Mouse (Mus musculus): ENCODE data around the gene Ptpra. TPM values are rescaled to one million over a fixed set of nuclear protein-coding genes. Genes with fewer than 3 reads are reported as not detected.
"Not testable (repeated sequence)": the region's sequence is repeated elsewhere in the genome, so short reads cannot be mapped to it uniquely, and the experiment has no call there.

Gene Ptpra
- polyA plus RNA-seq, 1 experiment = 113 TPM

- TF ChIP-seq CTCF (IDR thresholded peaks at IDR 0.05; ENCODE audit: borderline replicate concordance, control insufficient read depth, extremely low read depth, insufficient read depth, low read length, poor library complexity) (no peak), POLR2A (IDR thresholded peaks at IDR 0.05; ENCODE audit: control insufficient read depth, extremely low read depth, insufficient read depth, low read length, poor library complexity) (no peak)
- H3K4me1 ChIP-seq (replicated peaks; ENCODE audit: control insufficient read depth, insufficient read depth, low read length) = peaks cover 10% of the 10 kb centered on the region
- no peaks in the 10 kb centered on the region for H3K27me3 ChIP-seq (ENCODE audit: control insufficient read depth, insufficient read depth, low read length)
- 51% methylated on average over 7 of the region's 7 CpGs for WGBS
- no peak for DNase-seq
- H3K36me3 ChIP-seq (ENCODE audit: control insufficient read depth, insufficient read depth, low read length) = no peaks in the 10 kb centered on the region
- H3K4me3 ChIP-seq (ENCODE audit: control insufficient read depth, insufficient read depth, low read length) = no peak overlapping the region
- no peak overlapping the region for H3K27ac ChIP-seq (ENCODE audit: control insufficient read depth, insufficient read depth, low read length)
Measured at GRCm38 (mm10) chr2:130491587-130491986, 41.5 kb downstream of the Ptpra start.

GRCm38 (mm10) chr2:130495114-130495513, 45.0 kb downstream of the Ptpra start:
- WGBS = 85% methylated on average over 4 of the region's 4 CpGs
- H3K27ac ChIP-seq (ENCODE audit: control insufficient read depth, insufficient read depth, low read length); H3K36me3 ChIP-seq (ENCODE audit: control insufficient read depth, insufficient read depth, low read length); H3K4me3 ChIP-seq (ENCODE audit: control insufficient read depth, insufficient read depth, low read length); DNase-seq; H3K27me3 ChIP-seq (ENCODE audit: control insufficient read depth, insufficient read depth, low read length); H3K4me1 ChIP-seq (replicated peaks; ENCODE audit: control insufficient read depth, insufficient read depth, low read length): not testable (repeated sequence)

DNA sequence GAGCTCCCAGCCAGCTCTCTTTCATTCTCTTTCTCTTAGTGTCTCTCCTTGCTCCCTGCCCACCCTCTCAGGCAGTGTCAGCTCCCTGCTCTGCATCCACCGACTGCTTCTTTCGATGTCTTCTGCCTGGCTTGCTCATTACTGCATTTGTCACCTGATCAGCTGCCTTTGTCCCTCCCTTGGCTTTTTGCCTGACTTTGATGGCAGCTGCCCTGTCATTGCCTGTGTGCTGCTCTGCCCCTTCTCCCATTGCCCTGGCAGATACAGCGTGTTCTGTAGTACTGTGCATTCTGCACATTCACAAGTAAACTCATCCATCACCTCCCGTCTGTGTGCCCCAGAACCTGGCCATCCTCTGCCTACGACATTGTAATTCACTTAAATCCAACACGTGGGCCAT, 46.0 kb downstream of the Ptpra start:
- Histone ChIP-seq H3K4me1 (replicated peaks; ENCODE audit: control insufficient read depth, insufficient read depth, low read length) (peaks cover 6% of the 10 kb centered on the region), H3K27ac (ENCODE audit: control insufficient read depth, insufficient read depth, low read length) (no peak overlapping the region), H3K36me3 (ENCODE audit: control insufficient read depth, insufficient read depth, low read length) (no peaks in the 10 kb centered on the region), H3K4me3 (ENCODE audit: control insufficient read depth, insufficient read depth, low read length) (no peak overlapping the region), H3K27me3 (ENCODE audit: control insufficient read depth, insufficient read depth, low read length) (no peaks in the 10 kb centered on the region)
- 77% methylated on average over 6 of the region's 6 CpGs for WGBS
- DNase-seq = no peak
- TF ChIP-seq CTCF (IDR thresholded peaks at IDR 0.05; ENCODE audit: borderline replicate concordance, control insufficient read depth, extremely low read depth, insufficient read depth, low read length, poor library complexity) = no peak
- no peak for TF ChIP-seq POLR2A (IDR thresholded peaks at IDR 0.05; ENCODE audit: control insufficient read depth, extremely low read depth, insufficient read depth, low read length, poor library complexity)

GRCm38 (mm10) chr2:130496931-130497330, 46.9 kb downstream of the Ptpra start:
- Histone ChIP-seq H3K27me3 (ENCODE audit: control insufficient read depth, insufficient read depth, low read length) (no peaks in the 10 kb centered on the region), H3K4me1 (replicated peaks; ENCODE audit: control insufficient read depth, insufficient read depth, low read length) (peaks cover 9% of the 10 kb centered on the region), H3K4me3 (ENCODE audit: control insufficient read depth, insufficient read depth, low read length) (no peak overlapping the region), H3K27ac (ENCODE audit: control insufficient read depth, insufficient read depth, low read length) (no peak overlapping the region), H3K36me3 (ENCODE audit: control insufficient read depth, insufficient read depth, low read length) (no peaks in the 10 kb centered on the region)
- DNase-seq = no peak
- 96% methylated on average over 4 of the region's 4 CpGs for WGBS
- TF ChIP-seq POLR2A (IDR thresholded peaks at IDR 0.05; ENCODE audit: control insufficient read depth, extremely low read depth, insufficient read depth, low read length, poor library complexity) (no peak), CTCF (IDR thresholded peaks at IDR 0.05; ENCODE audit: borderline replicate concordance, control insufficient read depth, extremely low read depth, insufficient read depth, low read length, poor library complexity) (no peak)

- no peak for DNase-seq
Measured at GRCm38 (mm10) chr2:130499546-130499945, 49.5 kb downstream of the Ptpra start.

GRCm38 (mm10) chr2:130501556-130501955, 51.5 kb downstream of the Ptpra start:
- Histone ChIP-seq H3K27ac (ENCODE audit: control insufficient read depth, insufficient read depth, low read length) (no peak overlapping the region), H3K27me3 (ENCODE audit: control insufficient read depth, insufficient read depth, low read length) (no peaks in the 10 kb centered on the region), H3K4me3 (ENCODE audit: control insufficient read depth, insufficient read depth, low read length) (no peak overlapping the region), H3K36me3 (ENCODE audit: control insufficient read depth, insufficient read depth, low read length) (peaks cover 12% of the 10 kb centered on the region), H3K4me1 (replicated peaks; ENCODE audit: control insufficient read depth, insufficient read depth, low read length) (peaks cover 9% of the 10 kb centered on the region)
- TF ChIP-seq CTCF (IDR thresholded peaks at IDR 0.05; ENCODE audit: borderline replicate concordance, control insufficient read depth, extremely low read depth, insufficient read depth, low read length, poor library complexity) = no peak
- TF ChIP-seq POLR2A (IDR thresholded peaks at IDR 0.05; ENCODE audit: control insufficient read depth, extremely low read depth, insufficient read depth, low read length, poor library complexity) = no peak
- no peak for DNase-seq
- 40% methylated on average over 2 of the region's 2 CpGs for WGBS

More at GRCm38 (mm10) chr2:130499546-130499945, 49.5 kb downstream of the Ptpra start:
- H3K4me3 ChIP-seq (ENCODE audit: control insufficient read depth, insufficient read depth, low read length) = no peak overlapping the region
- no peak for TF ChIP-seq CTCF (IDR thresholded peaks at IDR 0.05; ENCODE audit: borderline replicate concordance, control insufficient read depth, extremely low read depth, insufficient read depth, low read length, poor library complexity)
- no peak for TF ChIP-seq POLR2A (IDR thresholded peaks at IDR 0.05; ENCODE audit: control insufficient read depth, extremely low read depth, insufficient read depth, low read length, poor library complexity)
- WGBS = 92% methylated on average over 3 of the region's 3 CpGs
- no peaks in the 10 kb centered on the region for H3K27me3 ChIP-seq (ENCODE audit: control insufficient read depth, insufficient read depth, low read length)
- H3K36me3 ChIP-seq (ENCODE audit: control insufficient read depth, insufficient read depth, low read length) = peaks cover 7% of the 10 kb centered on the region
- H3K27ac ChIP-seq (ENCODE audit: control insufficient read depth, insufficient read depth, low read length) = no peak overlapping the region
- peaks cover 9% of the 10 kb centered on the region for H3K4me1 ChIP-seq (replicated peaks; ENCODE audit: control insufficient read depth, insufficient read depth, low read length)

DNA sequence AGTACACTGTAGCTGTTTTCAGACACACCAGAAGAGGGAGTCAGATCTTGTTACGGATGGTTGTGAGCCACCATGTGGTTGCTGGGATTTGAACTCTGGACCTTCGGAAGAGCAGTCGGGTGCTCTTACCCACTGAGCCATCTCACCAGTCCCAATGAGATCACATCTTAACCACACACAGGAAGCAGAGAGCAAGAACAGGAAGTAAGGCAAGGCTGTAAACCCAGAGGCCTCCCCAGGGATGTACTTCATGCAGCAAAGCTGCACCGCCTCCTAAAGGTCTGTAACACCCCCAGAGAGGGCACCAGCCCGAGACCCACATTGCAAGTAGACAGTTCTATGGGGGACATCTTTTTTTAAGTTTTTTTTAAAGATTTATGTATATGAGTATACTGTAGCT, 61.5 kb downstream of the Ptpra start:
- not testable (repeated sequence) for DNase-seq; H3K27me3 ChIP-seq (ENCODE audit: control insufficient read depth, insufficient read depth, low read length); H3K27ac ChIP-seq (ENCODE audit: control insufficient read depth, insufficient read depth, low read length); H3K4me3 ChIP-seq (ENCODE audit: control insufficient read depth, insufficient read depth, low read length); H3K4me1 ChIP-seq (replicated peaks; ENCODE audit: control insufficient read depth, insufficient read depth, low read length)
- 97% methylated on average over 5 of the region's 5 CpGs for WGBS
- H3K36me3 ChIP-seq (ENCODE audit: control insufficient read depth, insufficient read depth, low read length) = peaks cover 15% of the 10 kb centered on the region

All from thymus, adult 2 months (tissue).